Mouse (Mus musculus): ENCODE measurements around the gene Ankrd23. TPM values are rescaled to one million over a fixed set of nuclear protein-coding genes. Genes with fewer than 3 reads are reported as not detected.
A peak's percentile ranks its signal among the peaks of the same experiment; 100 is the strongest.
"Not testable (repeated sequence)": the region's sequence is repeated elsewhere in the genome, so short reads cannot be mapped to it uniquely, and the experiment has no call there.

Gene Ankrd23
- 1 to 10 TPM; 5.4 to 7.7 TPM for total RNA-seq (2021)

- DNase-seq (ENCODE audit: extremely low spot score in 1 of 2, low spot score in 1 of 2) = not testable (repeated sequence)
These were observed at the start of gene Ankrd23 for GRCm38 (mm10) chr1:36536783-36537182. Ankrd23 (minus strand) TSS chr1:36536883.

GRCm38 (mm10) chr1:36586288-36586687 is 49.6 kb upstream of the Ankrd23 start:
- DNase-seq (ENCODE audit: extremely low spot score in 1 of 2, low spot score in 1 of 2) = no peak

- no peak for DNase-seq (ENCODE audit: extremely low spot score in 1 of 2, low spot score in 1 of 2)
These were observed 46.9 kb upstream of the Ankrd23 start for GRCm38 (mm10) chr1:36583408-36584116.

- DNase-seq (ENCODE audit: extremely low spot score in 1 of 2, low spot score in 1 of 2) = no peak
These were observed 45.5 kb upstream of the Ankrd23 start for GRCm38 (mm10) chr1:36582211-36582610.

- no peak for DNase-seq (ENCODE audit: extremely low spot score in 1 of 2, low spot score in 1 of 2)
These were observed 44.6 kb upstream of the Ankrd23 start for GRCm38 (mm10) chr1:36581260-36581659.

- DNase-seq (ENCODE audit: extremely low spot score in 1 of 2, low spot score in 1 of 2) = peak; percentile 36 to 39
These were observed 43.9 kb upstream of the Ankrd23 start for GRCm38 (mm10) chr1:36580384-36581207.

- no peak for DNase-seq (ENCODE audit: extremely low spot score in 1 of 2, low spot score in 1 of 2)
These were observed 43.3 kb upstream of the Ankrd23 start for GRCm38 (mm10) chr1:36579974-36580383.

GRCm38 (mm10) chr1:36576991-36577675 is 40.5 kb upstream of the Ankrd23 start:
- no peak for DNase-seq (ENCODE audit: extremely low spot score in 1 of 2, low spot score in 1 of 2)

GRCm38 (mm10) chr1:36575347-36575746 is 38.7 kb upstream of the Ankrd23 start:
- DNase-seq (ENCODE audit: extremely low spot score in 1 of 2, low spot score in 1 of 2) = no peak

GRCm38 (mm10) chr1:36574196-36574955 is 37.7 kb upstream of the Ankrd23 start:
- DNase-seq (ENCODE audit: extremely low spot score in 1 of 2, low spot score in 1 of 2) = no peak

- no peak for DNase-seq (ENCODE audit: extremely low spot score in 1 of 2, low spot score in 1 of 2)
These were observed 36.8 kb upstream of the Ankrd23 start for GRCm38 (mm10) chr1:36573524-36573923.

- no peak for DNase-seq (ENCODE audit: extremely low spot score in 1 of 2, low spot score in 1 of 2)
These were observed 36.0 kb upstream of the Ankrd23 start for GRCm38 (mm10) chr1:36572709-36573108.

- DNase-seq (ENCODE audit: extremely low spot score in 1 of 2, low spot score in 1 of 2) = no peak
These were observed 35.5 kb upstream of the Ankrd23 start for GRCm38 (mm10) chr1:36572140-36572700.

GRCm38 (mm10) chr1:36571627-36572026 is 34.9 kb upstream of the Ankrd23 start:
- no peak for DNase-seq (ENCODE audit: extremely low spot score in 1 of 2, low spot score in 1 of 2)

GRCm38 (mm10) chr1:36570320-36570719 is 33.6 kb upstream of the Ankrd23 start:
- no peak for DNase-seq (ENCODE audit: extremely low spot score in 1 of 2, low spot score in 1 of 2)

- no peak for DNase-seq (ENCODE audit: extremely low spot score in 1 of 2, low spot score in 1 of 2)
These were observed 33.1 kb upstream of the Ankrd23 start for GRCm38 (mm10) chr1:36569694-36570276.

- DNase-seq (ENCODE audit: extremely low spot score in 1 of 2, low spot score in 1 of 2) = no peak
These were observed 32.1 kb upstream of the Ankrd23 start for GRCm38 (mm10) chr1:36568776-36569175.

- no peak for DNase-seq (ENCODE audit: extremely low spot score in 1 of 2, low spot score in 1 of 2)
These were observed 31.3 kb upstream of the Ankrd23 start for GRCm38 (mm10) chr1:36567818-36568603.

- no peak for DNase-seq (ENCODE audit: extremely low spot score in 1 of 2, low spot score in 1 of 2)
These were observed 29.7 kb upstream of the Ankrd23 start for GRCm38 (mm10) chr1:36566425-36566824.

All from layer of hippocampus, postnatal 25 days (tissue).